Mouse (Mus musculus): ENCODE data around the gene Ift43. TPM values are rescaled to one million over a fixed set of nuclear protein-coding genes. Genes with fewer than 3 reads are reported as not detected.

Ift43 gene
- total RNA-seq, 2 experiments from 2014 or later: 12.2 to 19.2 TPM

GRCm38 (mm10) chr12:86129696-86130095 is 47.4 kb downstream of the Ift43 start:
- no peak for DNase-seq

- DNase-seq: peak; percentile 32
Measured at GRCm38 (mm10) chr12:86132799-86133198, 50.5 kb downstream of the Ift43 start.

DNA sequence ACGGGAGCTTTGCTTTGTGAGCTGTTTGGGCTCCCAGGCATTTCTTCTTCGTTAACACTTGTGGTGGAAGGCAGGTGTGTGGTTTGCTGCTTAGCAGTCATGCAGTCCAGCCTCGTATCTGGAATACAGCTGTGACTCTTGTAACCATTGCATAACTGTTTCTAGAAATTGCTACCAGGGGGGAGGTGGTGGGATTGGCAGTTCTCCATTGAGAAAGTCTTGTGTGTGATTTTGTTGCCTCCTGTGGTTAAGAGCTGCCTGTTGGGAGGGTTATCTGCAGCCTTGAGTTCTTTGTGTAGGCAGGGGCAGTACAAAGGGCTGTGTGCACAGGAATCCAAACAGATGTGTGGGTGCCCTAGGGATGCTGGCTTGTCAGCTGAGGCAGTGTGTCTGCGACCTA is 53.4 kb downstream of the Ift43 start:
- no peak for DNase-seq

GRCm38 (mm10) chr12:86138696-86139095 is 56.4 kb downstream of the Ift43 start:
- no peak for DNase-seq

GRCm38 (mm10) chr12:86142389-86142788 is 60.0 kb downstream of the Ift43 start:
- DNase-seq: no peak

GRCm38 (mm10) chr12:86146246-86146645 is 63.9 kb downstream of the Ift43 start:
- no peak for DNase-seq

DNA sequence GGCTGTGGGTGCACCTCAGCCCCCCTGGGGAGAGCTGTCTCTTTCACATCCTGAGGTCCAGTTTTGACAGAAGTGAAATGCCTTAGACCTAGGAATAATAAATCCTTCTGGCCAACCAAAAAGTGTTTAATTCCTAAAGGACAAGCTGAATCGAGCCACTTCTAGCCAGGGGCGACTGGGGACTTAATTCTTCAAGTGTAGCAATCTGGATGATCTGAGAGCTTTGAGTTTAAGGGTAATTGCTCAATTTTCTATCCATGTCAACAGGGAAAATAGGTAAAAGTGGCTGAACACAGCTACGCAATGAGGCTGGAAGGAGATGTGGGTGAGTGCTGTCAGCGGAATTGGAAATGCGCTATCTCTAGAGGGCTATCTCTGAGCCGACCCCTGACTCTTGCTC is 65.9 kb downstream of the Ift43 start:
- DNase-seq: no peak

- no peak for DNase-seq
Measured at GRCm38 (mm10) chr12:86149087-86149486, 66.7 kb downstream of the Ift43 start.

DNA sequence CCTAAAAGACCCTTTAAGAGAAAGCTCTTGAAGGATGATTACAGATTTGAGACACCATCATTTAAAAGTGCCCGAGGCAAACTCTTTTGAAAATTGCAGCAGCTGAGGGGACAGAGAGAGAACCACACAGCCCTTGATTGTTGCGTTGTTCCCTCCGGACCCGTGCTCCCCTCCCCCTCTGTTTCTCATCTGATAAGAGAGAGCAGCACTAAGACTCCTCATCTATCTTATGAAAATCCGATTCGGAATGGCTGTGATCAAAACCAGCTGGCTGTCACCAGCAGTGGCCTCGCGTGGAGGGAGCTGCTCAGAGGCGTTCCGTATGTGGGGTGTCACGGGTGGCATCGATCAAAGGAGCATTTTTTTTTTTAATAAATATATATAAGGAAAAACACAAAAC is 69.6 kb downstream of the Ift43 start:
- DNase-seq: no peak

DNA sequence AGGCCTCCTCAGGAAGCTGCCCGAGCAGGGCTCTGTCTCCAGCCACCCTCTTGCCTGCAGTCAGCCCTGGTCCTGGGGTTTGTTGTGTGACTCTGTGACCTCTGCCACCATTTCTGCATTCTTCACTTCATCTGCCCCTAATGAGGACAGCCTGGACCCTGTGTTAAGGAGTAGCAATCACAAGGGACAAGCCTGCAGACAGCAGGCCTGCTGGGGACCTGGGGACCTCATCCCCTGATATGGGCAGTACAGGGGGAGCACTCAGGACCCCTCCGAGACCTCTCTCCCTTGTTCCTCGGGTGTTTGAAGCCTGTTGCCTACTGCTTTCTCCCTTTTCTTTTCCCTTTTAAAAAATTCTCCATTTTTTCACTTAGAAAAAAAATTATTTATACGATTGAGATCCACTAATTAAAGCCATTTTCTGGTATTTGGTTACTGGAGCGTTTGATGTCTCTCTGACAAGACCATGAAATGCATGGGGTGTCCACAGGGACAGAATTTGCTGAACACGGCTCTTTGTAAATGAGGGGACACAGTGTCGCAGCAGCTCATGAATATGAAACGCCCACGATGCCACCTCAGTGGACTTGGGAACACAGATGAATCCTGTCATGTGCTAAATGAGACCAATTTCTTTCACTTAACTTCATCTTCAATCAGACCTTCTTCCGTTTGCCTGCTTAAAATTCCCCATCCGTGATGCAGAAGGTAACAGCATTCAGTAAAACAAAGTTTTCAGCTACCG is 71.0 kb downstream of the Ift43 start:
- DNase-seq: no peak

- DNase-seq: no peak
Measured at GRCm38 (mm10) chr12:86155176-86155575, 72.8 kb downstream of the Ift43 start.

GRCm38 (mm10) chr12:86157166-86157565 is 74.8 kb downstream of the Ift43 start:
- no peak for DNase-seq

GRCm38 (mm10) chr12:86157894-86158444 is 75.6 kb downstream of the Ift43 start:
- no peak for DNase-seq

DNA sequence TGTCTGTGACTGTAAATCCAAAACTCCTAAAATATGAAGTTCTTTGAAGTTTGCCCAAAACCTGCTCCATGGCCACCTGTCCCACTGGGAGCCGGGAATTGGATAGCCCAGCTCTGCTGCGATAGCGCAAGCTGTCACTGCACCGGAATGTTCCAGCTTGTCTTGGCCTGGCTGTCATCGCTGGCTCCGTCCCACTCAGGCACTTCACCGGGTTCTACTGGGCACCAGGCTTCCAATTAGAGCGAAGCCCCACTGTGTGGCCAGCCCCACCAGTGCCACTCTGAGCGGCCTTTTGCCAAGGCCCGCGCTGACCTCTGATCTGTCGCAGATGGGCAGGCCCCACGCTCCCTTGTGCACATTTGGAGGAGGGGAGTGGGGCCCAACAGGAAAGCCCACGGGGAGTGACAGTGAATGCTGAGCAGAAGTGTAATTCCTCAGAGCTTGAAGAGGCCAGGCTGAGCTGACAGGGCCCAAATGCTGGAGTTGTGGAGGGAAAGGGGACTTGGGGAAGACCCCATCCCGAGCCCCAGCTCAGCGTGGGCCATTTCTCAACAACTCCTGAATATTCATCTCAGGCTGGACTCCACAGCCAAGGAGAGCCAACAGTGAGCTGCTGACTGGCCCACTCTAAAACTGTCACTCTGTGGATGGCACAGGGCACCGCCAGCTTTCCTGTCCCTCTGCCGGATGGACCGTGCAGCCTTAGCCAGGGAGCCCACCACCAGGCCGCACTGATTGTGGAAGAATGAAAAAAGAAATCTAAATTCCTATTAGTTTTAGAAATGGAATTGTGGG is 76.5 kb downstream of the Ift43 start:
- peak; percentile 59 for DNase-seq

DNA sequence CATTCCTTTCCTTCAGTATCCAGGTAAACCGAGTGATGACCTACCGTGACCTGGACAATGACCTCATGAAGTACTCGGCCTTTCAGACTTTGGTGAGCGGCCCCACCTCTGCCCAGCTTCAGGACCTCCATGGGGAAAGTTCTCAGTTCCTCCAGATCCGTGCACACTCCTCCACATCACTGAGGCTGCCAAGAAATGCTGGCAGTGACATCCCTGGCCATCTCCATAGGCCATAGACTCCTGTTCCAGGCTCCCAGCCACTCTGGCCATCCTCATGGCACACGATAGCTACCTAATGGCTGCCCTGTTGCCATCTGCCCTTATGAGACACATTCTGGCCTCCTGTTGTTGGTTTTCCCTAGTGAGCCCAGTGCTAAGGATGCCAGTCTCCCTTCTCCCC is 79.1 kb downstream of the Ift43 start:
- no peak for DNase-seq

GRCm38 (mm10) chr12:86161942-86162341 is 79.6 kb downstream of the Ift43 start:
- no peak for DNase-seq

- DNase-seq: no peak
Measured at GRCm38 (mm10) chr12:86162890-86163816, 80.8 kb downstream of the Ift43 start.

GRCm38 (mm10) chr12:86166244-86166643 is 83.9 kb downstream of the Ift43 start:
- no peak for DNase-seq

DNA sequence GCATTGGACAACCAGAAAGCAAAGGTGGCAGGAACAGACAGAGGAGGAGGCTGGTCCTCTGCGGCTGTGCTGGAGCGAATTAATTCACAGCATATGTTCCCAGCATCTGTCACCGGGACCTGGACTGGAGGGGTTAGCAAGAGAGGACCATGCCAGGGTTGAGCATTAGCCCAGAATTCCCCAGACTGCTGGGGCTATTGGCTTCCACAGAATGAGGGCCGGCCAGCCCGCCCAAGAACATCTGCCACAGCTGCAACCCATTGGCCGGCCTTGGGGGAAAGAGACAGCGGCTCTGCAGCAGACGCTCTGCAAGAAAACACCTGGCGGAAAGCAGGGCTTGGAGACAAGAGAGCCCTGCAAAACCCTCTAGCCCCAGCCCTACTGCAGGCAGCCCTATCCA is 84.7 kb downstream of the Ift43 start:
- DNase-seq: peak; percentile 55

DNA sequence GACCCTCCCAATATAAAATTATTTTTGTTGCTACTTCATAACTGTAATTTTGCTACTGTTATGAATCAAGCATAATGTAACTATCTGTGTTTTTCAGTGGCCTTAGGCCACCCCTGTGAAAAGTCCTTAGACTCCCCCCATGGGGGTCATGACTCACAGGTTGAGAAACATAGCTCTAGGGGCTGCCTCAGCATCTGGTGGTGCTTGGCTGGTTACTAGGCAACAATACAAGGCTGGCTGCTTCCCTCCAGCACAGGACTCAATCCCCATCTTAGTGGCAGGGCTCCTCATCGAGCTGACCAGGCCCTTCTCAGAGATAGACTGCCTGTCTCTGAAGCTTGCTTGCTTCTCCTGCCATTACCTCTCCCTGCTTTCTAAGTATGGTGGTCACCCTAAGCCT is 86.4 kb downstream of the Ift43 start:
- no peak for DNase-seq

GRCm38 (mm10) chr12:86169195-86169594 is 86.9 kb downstream of the Ift43 start:
- DNase-seq: no peak

DNA sequence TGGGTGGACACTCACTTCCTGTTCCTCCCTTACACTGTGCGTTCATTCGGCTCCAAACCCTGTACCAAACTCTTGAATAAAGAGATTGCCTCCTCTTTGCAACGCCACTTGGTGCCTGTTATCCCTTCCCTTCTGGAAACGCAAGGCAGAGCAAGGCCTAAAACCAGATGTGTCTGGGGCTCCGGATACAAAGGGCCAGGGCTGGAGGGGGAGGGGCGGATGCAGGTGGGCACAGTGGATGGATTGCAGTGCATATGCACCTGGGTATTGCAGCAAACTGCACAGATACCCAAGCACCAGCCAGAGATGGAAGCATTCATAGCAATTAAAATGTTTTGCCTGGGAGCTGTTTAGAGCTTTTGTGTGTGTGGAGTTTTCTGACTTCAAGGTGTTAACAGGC is 91.0 kb downstream of the Ift43 start:
- no peak for DNase-seq
